Mouse (Mus musculus): Measurements from ENCODE around the gene Gls. TPM values are rescaled to one million over a fixed set of nuclear protein-coding genes. Genes with fewer than 3 reads are reported as not detected.

The Gls gene
- polyA plus RNA-seq, 1 experiment from 2014 or later: 26.6 TPM

DNA sequence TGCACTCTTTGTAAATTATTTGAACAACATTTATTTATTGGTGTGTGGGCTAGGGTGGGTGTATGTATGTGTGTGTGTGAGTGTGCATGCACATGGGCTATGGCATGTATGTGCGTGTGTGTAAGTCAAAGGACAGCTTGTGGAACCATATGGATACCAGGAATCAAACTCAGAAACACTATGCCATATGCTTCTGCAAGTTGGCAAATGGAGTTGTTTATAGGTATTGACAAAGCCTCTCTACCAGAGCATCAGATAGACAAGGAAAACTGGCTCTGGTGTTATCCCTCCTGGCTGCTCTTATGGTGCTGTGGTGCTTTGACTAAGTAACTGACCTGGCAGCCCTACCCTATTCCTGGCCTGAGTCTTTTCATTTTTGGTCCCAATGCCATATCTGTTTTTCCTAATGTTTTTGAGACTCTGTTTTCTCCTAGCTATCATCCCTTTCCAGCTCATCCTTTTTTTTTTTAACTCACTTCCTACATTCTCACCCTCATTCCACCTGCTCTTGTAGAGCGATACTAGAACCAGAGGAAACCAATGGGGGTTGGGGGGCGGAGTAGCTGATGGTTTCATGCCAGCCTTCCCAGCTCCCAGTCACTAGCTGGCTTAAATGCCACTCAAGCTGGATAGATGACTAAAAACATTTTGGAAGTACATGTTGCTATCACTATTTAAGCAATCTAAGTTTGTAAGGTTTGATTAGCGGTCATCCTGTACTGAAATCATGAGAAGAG, 27.5 kb upstream of the Gls start:
- ATAC-seq: no peak
- H3K4me1 ChIP-seq (replicated peaks): no peaks in the 10 kb centered on the region
- WGBS: 96% methylated on average over 4 of the region's 4 CpGs

DNA sequence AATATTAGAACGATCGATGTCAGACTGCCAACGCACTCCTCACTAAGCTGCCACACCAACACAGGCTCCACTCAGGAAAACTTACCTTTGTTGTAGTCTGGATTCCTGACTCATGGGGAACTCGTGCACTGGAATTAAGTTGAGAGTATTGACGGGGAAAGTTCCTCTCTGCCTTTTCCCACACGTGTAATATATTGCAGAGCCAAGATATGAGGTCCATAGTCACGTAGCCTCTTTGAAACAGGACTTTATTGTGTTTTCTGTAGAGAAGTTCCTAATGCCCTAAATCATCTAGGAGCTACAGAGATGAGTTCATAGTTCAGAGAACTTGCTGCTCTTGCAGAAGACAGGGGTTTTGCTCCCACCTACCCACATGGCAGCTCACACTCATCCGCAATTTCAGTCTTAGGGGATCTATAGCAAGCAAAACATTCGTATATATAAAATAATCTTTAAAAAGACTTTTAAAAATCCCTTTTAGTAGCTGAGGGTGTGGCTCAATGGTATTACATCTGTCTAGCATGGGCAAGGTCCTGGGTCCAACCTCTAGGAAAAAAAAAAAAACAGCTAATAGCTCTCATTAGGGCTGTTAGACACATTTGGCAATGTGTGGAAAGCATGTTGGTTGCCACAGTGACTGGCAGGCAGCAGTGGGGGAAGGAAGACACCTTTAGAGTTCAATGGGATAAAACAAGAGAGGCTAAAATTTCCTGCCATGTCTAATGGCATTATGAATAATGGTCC, 25.1 kb upstream of the Gls start:
- WGBS: 87% methylated on average over 9 of the region's 9 CpGs
- Histone ChIP-seq H3K4me3 (replicated peaks) (no peak overlapping the region), H3K36me3 (no peaks in the 10 kb centered on the region), H3K27ac (no peak overlapping the region), H3K4me2 (replicated peaks) (no peak overlapping the region), H3K9ac (replicated peaks) (no peak overlapping the region), H3K27me3 (no peaks in the 10 kb centered on the region), H3K4me1 (replicated peaks) (no peaks in the 10 kb centered on the region), H3K9me3 (no peaks in the 10 kb centered on the region)
- ATAC-seq: no peak

More for the DNA sequence above, 27.5 kb upstream of the Gls start:
- Histone ChIP-seq H3K9me3 (no peaks in the 10 kb centered on the region), H3K27ac (no peak overlapping the region), H3K27me3 (no peaks in the 10 kb centered on the region), H3K36me3 (no peaks in the 10 kb centered on the region), H3K9ac (replicated peaks) (no peak overlapping the region), H3K4me3 (replicated peaks) (no peak overlapping the region), H3K4me2 (replicated peaks) (no peak overlapping the region)

DNA sequence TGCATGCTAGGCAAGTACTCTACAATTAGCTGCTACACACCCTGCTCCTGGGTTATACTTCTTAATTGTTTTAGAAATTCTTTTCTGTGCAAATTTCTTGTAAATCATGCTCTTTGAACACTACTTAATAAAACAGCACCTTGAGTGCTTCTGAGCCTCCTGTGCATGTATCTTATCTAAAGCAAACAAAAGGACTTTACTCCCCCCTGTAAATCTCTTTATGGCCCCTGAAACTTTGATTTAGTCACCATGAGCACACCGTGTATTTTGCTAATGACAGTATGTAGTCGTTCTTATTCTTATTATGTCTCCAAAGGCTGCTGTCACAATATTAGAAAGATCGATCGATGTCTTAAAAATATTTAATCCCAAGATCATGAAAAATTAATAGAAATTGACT, 23.9 kb upstream of the Gls start:
- no peak overlapping the region for H3K4me2 ChIP-seq (replicated peaks)
- no peak overlapping the region for H3K27ac ChIP-seq
- no peak overlapping the region for H3K4me3 ChIP-seq (replicated peaks)
- no peak overlapping the region for H3K9ac ChIP-seq (replicated peaks)
- WGBS: 87% methylated on average over 4 of the region's 4 CpGs
- H3K4me1 ChIP-seq (replicated peaks): no peaks in the 10 kb centered on the region
- H3K27me3 ChIP-seq: no peaks in the 10 kb centered on the region
- no peaks in the 10 kb centered on the region for H3K9me3 ChIP-seq
- no peaks in the 10 kb centered on the region for H3K36me3 ChIP-seq
- no peak for ATAC-seq

DNA sequence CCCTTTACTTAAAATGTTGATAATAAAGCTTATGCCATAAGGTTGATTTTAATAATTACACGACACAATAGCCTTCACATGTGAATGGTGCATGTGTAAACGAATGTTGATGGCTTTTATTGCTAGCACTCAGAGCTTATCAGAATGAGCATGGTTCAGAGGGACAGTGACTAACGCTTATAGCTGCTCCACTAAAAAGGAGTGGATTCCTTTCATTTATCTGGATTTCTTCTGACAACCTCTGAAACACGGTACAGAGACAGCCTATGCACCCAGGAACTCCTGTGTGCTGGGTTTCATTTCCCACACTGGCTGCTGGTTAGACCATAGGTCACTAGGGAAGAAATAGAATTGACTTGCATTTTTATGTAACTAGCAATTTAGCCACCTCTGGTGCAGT, 23.2 kb upstream of the Gls start:
- no peak overlapping the region for H3K4me3 ChIP-seq (replicated peaks)
- no peaks in the 10 kb centered on the region for H3K4me1 ChIP-seq (replicated peaks)
- no peaks in the 10 kb centered on the region for H3K36me3 ChIP-seq
- H3K27ac ChIP-seq: no peak overlapping the region
- ATAC-seq: no peak
- no peaks in the 10 kb centered on the region for H3K9me3 ChIP-seq
- no peak overlapping the region for H3K4me2 ChIP-seq (replicated peaks)
- H3K27me3 ChIP-seq: no peaks in the 10 kb centered on the region
- no peak overlapping the region for H3K9ac ChIP-seq (replicated peaks)
- 84% methylated on average over 4 of the region's 4 CpGs for WGBS

DNA sequence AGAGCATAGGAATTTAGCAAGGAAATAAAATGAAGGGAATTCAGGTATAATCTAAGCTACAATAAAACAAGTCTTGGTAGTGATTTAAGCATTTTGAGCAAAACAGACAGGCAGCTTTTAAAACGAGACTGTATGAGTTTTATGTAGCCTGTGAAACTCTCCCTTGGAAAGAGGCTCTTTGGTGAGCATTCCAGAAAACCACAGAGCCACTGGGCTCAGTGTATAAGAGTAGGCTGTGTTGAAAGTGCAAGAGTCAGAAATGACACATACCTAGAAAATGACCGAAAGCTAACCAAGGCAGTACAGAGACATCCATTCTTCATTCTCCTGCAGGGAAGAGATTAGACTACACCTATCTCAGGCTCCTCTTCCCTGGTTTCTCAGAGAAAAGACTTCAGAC, 21.4 kb upstream of the Gls start:
- Histone ChIP-seq H3K27ac (no peak overlapping the region), H3K4me2 (replicated peaks) (no peak overlapping the region), H3K9ac (replicated peaks) (no peak overlapping the region), H3K4me3 (replicated peaks) (no peak overlapping the region), H3K27me3 (no peaks in the 10 kb centered on the region), H3K4me1 (replicated peaks) (no peaks in the 10 kb centered on the region), H3K9me3 (no peaks in the 10 kb centered on the region), H3K36me3 (no peaks in the 10 kb centered on the region)
- ATAC-seq: no peak
- WGBS: 88% methylated on average over 2 of the region's 2 CpGs

DNA sequence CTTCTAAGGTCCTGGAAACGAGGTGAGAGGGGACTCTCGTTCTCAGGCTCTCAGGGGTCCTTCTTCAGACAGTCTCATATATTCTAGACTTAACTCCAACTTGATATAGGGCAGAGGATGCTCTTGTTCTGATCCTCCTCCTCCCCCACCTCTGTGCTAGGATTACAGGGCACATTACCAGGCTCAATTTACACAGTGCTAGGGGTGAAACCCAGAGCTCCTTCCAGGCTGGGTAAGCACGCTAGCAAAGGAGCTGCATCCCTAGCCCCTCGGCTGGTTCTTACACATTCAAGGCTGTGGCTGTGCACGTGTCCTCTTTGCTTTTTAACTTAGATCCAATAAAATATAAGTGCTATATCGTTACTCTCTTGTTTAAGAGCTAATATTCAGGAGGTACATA, 20.4 kb upstream of the Gls start:
- ATAC-seq: no peak
- no peak overlapping the region for H3K4me2 ChIP-seq (replicated peaks)
- no peak overlapping the region for H3K9ac ChIP-seq (replicated peaks)
- H3K36me3 ChIP-seq: no peaks in the 10 kb centered on the region
- 74% methylated on average over 6 of the region's 6 CpGs for WGBS
- H3K4me3 ChIP-seq (replicated peaks): no peak overlapping the region
- no peak overlapping the region for H3K27ac ChIP-seq
- no peaks in the 10 kb centered on the region for H3K4me1 ChIP-seq (replicated peaks)
- H3K9me3 ChIP-seq: no peaks in the 10 kb centered on the region
- no peaks in the 10 kb centered on the region for H3K27me3 ChIP-seq

DNA sequence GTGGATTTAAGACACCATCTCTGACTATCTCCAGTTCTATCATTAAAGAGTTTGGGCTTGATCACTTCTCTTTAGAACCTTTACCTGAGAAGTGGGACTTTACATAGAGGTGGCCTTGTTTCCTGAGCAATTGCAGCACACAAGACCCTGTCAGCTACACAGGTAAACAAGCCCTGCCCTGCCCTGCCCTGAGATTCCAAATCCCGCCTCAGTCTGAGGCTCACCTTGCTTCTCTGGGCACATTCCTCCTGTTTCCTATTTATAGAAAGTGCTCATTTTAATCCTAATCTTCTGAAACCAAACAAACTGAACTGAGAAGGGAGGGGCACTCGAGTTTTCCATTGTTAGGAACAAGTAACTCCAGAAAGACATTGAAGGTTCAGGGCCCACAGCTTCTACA, 19.4 kb upstream of the Gls start:
- H3K27ac ChIP-seq: no peak overlapping the region
- H3K27me3 ChIP-seq: no peaks in the 10 kb centered on the region
- ATAC-seq: no peak
- no peaks in the 10 kb centered on the region for H3K9me3 ChIP-seq
- no peaks in the 10 kb centered on the region for H3K4me1 ChIP-seq (replicated peaks)
- no peak overlapping the region for H3K4me2 ChIP-seq (replicated peaks)
- no peak overlapping the region for H3K4me3 ChIP-seq (replicated peaks)
- no peak overlapping the region for H3K9ac ChIP-seq (replicated peaks)
- 75% methylated on average over 2 of the region's 2 CpGs for whole genome bisulfite sequencing
- H3K36me3 ChIP-seq: no peaks in the 10 kb centered on the region

DNA sequence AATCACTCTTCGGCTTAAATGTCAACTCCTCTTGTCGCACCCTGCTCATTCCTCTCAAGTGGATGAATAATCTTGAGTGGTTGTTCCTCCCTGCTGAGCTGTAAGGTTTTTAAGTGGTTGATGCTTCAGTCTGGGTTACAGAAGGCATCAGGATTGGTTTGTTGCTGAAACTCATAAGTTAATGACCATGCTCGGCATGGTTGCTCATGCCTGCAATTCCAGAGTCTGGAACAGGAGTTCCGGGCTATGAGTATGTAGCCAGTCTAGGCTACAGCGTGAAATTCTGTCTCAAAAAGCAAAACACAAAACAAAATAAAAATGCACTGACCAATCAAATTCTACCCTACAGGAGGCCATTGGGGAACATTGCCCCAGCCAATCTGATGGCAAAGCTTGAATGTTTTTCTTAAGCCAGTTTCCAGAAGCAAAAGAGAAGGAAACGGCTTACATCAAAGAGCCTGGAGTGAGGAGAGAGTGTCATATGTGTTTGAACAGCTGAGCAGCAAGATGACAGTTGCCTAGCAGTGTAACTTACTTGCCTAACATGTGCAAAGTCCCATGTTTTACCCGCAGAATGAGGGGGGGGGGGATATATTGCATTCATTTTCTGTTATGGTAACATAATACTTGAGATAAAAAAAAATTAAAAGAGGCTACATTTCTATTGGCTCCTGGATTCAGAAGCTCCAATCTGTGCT, 18.2 kb upstream of the Gls start:
- no peaks in the 10 kb centered on the region for H3K9me3 ChIP-seq
- no peaks in the 10 kb centered on the region for H3K4me1 ChIP-seq (replicated peaks)
- no peaks in the 10 kb centered on the region for H3K36me3 ChIP-seq
- no peak overlapping the region for H3K9ac ChIP-seq (replicated peaks)
- no peaks in the 10 kb centered on the region for H3K27me3 ChIP-seq
- no peak overlapping the region for H3K4me3 ChIP-seq (replicated peaks)
- ATAC-seq: no peak
- no peak overlapping the region for H3K4me2 ChIP-seq (replicated peaks)
- 74% methylated on average over 7 of the region's 7 CpGs for WGBS
- no peak overlapping the region for H3K27ac ChIP-seq

DNA sequence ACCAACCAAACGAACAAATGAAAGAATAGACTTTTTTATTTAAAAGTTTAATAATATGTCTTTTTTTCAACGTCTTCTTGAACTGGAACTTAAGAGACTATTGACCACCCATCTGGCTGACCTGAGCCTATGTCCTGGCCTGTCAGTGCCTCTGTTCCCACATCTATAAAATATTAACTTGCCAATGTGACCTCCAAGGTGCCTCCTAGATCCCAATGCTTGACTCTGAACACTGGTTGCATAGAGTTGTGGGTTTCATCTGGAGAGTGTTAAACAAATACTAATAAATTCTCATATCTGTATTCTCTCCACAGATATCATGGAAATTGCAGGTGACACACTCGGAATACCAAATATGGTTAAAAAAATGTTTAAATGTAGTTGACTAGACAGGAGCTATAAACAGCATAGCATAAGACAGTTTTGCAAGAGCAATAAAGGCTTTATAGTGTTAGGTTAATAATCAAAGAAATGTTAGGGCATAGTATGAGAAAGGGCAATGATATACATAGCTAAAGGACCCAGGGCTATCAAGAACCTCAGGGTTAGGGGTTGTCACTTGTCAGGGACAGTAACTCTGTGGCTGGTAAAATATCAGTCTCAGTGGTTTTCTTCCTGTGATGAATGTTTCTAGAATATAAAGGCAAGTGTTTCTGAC, 16.0 kb upstream of the Gls start:
- Histone ChIP-seq H3K4me1 (replicated peaks) (no peaks in the 10 kb centered on the region), H3K9ac (replicated peaks) (no peak overlapping the region), H3K4me3 (replicated peaks) (no peak overlapping the region), H3K9me3 (no peaks in the 10 kb centered on the region), H3K36me3 (no peaks in the 10 kb centered on the region), H3K4me2 (replicated peaks) (no peak overlapping the region), H3K27me3 (no peaks in the 10 kb centered on the region), H3K27ac (no peak overlapping the region)
- 90% methylated on average over 3 of the region's 3 CpGs for WGBS
- no peak for ATAC-seq

DNA sequence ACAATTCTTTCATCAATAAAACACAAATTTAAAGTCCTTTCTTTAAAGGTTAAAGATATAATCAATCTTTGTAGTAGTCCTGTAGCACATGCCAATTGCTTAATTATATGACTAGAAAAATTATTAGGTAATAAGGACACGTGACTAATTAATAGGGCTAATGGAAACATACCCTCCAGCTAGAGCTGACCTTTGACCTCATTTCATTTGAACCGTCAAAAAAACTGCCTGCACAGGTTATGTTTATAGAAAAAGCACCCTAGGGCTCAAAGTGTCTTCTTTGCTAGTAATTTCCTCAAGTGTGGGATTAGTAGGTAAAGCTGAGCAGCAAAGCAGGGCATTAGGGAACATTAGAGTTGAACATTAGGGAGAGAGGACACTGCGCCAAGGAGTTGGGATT, 9.2 kb upstream of the Gls start:
- ATAC-seq: no peak
- H3K27ac ChIP-seq: no peak overlapping the region
- no peaks in the 10 kb centered on the region for H3K4me1 ChIP-seq (replicated peaks)
- H3K36me3 ChIP-seq: no peaks in the 10 kb centered on the region
- H3K4me2 ChIP-seq (replicated peaks): no peak overlapping the region
- H3K9ac ChIP-seq (replicated peaks): no peak overlapping the region
- H3K27me3 ChIP-seq: no peaks in the 10 kb centered on the region
- H3K9me3 ChIP-seq: no peaks in the 10 kb centered on the region
- no peak overlapping the region for H3K4me3 ChIP-seq (replicated peaks)
- 66% methylated on average over 3 of the region's 3 CpGs for WGBS

DNA sequence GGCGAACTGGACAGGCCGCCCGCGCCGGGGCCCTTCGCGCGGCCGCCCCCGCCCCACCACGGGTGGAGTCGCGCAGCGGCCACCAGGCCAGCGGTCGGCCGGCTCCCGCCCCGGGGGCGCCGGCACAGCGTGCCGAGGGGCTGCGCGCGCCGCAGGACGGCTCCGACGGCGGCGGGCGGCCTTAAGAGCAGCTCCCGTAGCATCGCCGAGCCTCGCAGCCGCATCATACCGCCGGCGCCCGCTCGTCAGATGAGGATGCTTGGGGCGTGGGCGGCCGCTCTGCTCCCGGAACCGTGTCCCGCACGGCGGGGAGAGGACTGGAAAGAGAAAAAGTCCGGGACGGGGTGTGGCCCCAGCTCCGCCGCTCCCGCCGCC, 279 bp downstream of the Gls start:
- H3K27me3 ChIP-seq: peaks cover 4% of the 10 kb centered on the region; the same call in 1 of the 2 replicates
- H3K36me3 ChIP-seq: no peaks in the 10 kb centered on the region
- H3K4me2 ChIP-seq (replicated peaks): peak overlapping the region; percentile 71
- peak overlapping the region; percentile 98 for H3K27ac ChIP-seq
- H3K4me1 ChIP-seq (replicated peaks): peaks cover 20% of the 10 kb centered on the region
- H3K4me3 ChIP-seq (replicated peaks): peak overlapping the region; percentile 93
- ATAC-seq: peak; percentile 85
- H3K9ac ChIP-seq (replicated peaks): peak overlapping the region; percentile 96
- H3K9me3 ChIP-seq: no peaks in the 10 kb centered on the region
- WGBS: under 1% methylated on average over 56 of the region's 57 CpGs
